Mouse (Mus musculus): ENCODE measurements around the gene Siglech.
A peak's percentile ranks its signal among the peaks of the same experiment; 100 is the strongest.
"Not testable (repeated sequence)": the region's sequence is repeated elsewhere in the genome, so short reads cannot be mapped to it uniquely, and the experiment has no call there.

The Siglech gene

DNA sequence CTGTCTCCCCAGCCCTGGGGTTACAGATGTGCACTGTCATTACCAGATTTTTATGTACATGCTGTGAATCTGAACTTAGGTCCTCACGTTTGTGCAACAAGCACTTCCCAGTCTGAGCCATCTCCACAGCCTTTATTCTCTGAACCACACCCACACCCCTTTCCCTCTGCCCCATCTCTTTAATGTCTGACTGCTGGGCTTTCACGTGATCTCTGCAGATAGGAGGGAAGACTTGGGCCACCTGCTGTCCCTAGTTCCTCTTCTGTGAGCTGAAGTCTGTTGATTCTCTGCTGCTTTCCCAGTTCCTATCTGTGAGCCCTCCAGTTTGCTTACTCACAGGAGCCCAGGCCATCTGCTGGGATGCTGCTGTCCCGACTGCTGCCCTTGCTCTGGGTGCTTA lies at the start of gene Siglech:
Gene Siglech, plus strand, starts transcription at position 253 of the 400 bp plus-strand sequence.
- no peak for DNase-seq (ENCODE audit: low read depth, low spot score)

DNA sequence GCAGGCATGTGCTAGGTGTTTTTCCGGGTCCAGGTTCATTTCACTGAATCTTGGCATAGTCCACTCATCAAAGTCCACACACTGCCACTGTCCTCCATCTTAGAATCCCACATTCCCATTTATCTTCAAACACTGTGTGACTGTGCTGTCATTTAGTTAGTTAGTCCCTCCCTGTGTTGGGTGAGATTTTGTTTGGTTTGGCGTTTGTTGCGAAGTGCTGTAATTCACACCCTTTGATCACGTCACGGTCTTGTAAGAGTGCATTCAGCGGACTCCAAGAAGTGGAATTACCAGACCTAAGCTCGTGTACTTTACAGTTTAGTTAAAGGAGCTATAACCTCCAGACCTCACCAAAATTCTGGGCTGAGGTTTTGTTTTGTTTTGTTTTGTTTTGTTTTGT lies 45.3 kb upstream of the Siglech start:
- no peak for DNase-seq (ENCODE audit: low read depth, low spot score)

DNA sequence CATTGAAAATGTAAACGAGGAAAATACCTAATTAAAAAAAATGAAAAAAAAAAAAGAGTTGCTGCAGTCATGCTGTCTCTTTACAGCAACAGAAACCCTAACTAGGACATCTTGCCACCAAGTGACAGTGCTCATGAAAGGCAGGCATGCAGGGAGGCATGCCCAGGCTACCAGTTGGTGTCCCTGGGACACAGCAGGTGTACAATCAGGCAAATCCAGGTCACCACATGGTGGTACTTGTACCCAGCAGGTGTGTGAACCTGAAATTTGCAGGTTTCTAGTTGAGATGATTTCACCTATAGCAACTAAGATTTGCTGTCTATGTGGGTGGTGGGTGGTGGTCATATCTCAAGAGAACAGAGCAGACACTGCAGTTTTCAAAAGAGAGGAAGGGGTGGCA lies 39.1 kb upstream of the Siglech start:
- no peak for DNase-seq (ENCODE audit: low read depth, low spot score)

DNA sequence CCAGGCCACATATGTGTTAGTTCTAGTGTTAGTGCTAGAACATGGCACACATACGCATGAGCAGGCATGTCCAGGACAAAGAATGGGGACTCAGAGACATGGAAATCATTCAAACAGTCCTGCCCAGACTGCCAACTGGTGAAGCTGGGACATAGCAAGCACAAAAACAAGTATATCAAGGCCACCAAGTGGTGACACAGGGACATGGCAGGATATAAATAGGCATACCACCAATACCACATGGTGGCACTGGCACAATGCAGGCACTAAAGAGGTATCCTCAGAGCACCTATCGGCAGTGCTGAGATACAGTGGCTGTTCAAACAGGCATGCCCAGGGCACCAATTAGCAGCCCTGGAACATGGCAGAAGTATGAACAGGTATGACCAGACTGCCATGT lies 33.5 kb upstream of the Siglech start:
- DNase-seq (ENCODE audit: low read depth, low spot score): no peak

DNA sequence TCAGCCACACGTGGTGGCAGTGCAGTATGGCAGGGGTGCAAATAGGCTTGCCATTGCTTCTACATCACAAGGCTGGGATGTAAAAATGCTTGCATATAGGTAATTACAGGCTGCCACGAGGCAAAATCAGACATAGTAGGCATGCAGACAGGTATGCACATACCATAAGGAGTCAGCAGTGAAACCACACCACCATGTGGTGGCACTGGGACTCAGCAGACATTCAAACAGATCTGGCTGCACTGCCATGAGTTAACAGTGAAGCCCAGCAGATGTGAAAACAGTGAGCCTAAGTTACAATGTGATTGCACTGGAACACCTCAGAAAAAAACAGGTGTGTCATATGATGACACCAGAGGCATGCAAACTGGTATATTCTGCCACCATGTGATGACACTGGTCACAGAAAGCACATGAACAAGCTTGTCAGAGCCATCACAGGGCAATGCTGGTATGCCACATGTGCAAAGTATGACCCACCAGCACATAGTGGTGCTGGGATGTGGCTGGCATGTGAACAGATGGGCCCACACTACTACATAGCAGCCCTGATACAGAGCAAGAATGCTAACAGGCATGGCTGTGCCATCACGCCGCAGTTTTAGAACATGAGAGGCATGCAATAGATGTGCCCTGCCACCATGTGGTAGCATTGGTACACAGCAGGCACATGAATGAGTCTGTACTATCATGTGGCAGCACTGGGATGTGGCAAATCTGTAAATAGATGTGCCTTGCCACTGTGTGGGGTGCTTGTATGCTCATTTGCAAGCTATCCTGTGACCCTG lies 30.7 kb upstream of the Siglech start:
- peak; percentile 52 for DNase-seq (ENCODE audit: low read depth, low spot score)

DNA sequence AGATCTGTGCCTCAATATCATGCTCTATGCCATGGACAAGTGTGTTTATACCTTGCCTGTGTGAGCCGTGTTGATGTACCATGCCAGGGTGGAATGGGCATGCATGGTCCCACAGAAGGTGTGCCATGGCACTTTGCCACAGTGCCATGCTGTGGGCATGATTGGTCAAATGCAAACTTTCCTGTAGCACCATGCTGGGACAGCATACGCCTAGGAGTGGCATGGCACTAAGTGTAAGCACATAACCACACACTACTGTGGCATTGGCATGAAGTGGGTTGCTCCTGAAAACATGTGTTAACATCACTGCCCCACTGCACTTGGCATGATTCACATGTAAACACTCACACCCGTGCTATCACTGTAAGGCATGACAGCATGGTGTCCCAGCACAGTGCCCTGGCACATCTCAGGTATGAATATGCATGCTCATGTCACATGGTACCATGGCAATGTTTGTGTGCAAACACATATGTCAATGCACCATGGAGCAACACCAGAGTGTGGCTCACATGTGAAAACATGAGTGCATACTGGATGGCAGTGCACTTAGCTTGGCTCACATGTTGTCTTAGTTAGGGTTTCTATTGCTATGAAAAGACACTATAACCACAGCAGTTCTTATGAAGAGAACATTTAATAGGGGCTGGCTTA lies 24.2 kb upstream of the Siglech start:
- no peak for DNase-seq (ENCODE audit: low read depth, low spot score)

DNA sequence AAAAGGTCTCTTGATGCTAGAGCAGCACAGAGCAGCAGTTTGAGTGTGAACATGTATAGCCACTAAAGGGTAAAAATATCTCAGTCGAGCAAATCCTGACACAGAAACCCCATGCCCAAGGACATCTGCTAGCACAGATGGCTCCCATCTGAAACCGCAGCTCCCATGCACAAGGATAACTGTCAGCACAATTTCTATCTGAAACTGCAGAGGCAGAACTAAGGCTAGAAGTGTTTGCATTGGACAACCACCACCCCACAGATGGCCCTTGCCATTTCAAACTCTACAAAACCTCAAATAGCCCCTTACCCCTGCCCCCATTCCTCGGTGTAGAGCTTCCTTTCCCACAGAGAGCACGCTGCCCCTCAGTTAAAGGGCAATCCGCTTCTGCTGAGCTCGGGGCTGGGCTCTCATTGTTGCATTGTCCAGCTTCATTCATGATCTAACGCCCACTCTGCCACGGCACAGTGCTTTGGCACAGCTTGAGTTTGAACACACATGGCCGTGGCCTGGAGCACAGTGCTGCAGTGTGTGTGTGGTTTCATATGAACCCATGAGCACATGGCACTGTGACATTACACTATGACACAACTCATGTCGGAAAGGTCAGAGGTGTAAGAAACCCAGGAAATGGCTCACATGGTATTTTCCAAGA lies 23.3 kb upstream of the Siglech start:
- DNase-seq (ENCODE audit: low read depth, low spot score): peak; percentile 64

DNA sequence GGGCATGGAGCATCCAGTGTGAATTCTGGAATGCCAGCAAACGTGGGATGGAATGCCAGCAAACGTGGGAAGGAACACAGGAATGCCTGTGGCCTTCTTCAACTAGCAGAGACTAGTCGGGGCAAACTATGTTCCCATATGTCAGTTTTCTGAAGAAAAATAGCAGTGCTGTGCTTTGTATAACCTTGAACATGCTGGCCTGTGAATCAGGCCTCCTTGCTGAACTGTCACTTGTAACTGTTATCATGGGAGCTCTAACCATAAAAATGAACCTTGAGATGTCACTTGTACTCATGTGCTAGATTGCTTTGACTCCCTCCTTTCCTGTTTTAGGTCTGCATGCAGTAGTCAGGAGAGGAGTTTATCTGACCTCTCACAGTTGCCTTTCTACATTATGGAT lies 17.1 kb upstream of the Siglech start:
- no peak for DNase-seq (ENCODE audit: low read depth, low spot score)

DNA sequence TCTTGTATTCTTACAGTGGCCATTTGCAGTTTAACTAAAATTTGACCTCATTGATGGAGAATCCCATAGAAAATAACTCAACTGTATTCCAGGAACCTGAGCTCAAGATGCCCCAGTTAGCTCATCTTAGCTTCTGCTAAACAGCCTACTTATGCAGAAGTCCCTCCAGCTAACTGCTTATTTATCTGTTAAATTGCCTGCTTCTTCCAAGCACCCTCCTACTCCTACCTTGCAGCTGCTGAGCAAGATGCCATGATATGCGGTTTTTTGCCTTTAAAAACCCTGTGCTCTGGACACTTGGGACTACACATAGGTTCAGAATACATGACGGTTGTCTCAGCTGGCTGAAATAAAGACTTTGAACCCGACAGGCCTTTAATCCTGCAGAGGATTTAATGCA lies 8.6 kb upstream of the Siglech start:
- no peak for DNase-seq (ENCODE audit: low read depth, low spot score)

DNA sequence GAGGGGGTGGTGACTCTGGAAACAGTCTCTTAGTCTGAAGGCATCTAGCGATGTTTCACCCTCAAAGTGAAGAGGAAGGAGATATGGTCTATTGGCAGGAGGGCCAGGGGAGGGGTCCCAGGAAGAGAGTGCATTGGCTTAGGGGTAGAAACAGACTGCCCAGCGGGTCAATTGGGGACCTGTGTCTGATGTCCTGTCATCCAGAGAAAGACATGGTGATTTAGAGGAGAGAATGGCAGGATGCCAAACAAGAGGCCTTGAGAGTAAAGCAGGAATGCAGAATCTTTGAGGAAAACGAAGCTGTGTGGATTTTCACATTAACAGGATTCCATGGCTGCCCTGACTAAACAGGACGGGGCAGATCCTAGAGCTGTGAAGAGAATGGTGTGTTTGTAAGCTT lies 12.0 kb downstream of the Siglech start:
- no peak for DNase-seq (ENCODE audit: low read depth, low spot score)

DNA sequence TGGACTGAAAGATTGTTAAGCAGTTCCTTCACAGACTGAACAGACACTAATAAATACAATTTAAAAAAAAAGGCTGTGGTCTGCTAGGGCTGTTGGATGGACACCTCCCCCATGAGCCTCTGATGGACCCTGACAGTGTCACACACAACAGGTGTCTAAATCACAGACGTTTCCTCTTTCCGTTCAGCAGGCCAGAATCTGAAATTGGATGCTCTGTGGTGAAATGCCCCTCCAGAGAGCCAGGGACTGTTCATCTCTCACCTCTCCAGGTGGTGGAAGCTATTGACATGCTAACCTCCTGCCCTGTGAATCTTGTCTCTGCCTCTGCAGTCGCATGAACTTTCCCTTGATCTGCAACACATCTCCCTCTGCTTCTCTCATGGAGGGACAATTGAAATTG lies 14.5 kb downstream of the Siglech start:
- DNase-seq (ENCODE audit: low read depth, low spot score): no peak

DNA sequence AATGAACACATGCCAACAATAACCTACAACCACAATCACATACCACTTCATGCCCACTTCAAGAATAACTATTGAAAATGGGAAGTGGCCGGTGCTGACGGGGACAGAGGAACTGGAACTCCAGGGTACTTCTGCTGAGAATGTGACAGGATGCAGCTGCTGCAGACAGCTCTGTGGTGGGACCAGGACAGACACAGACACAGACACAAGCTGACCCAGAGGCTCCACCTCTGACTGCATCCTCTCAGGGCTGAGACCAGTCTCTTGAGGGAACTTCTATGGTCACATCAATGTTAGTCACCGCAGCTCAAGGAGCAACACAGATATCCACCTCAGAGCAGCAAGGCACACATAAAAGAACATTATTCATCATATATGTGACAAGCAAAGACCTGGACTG lies 16.6 kb downstream of the Siglech start:
- DNase-seq (ENCODE audit: low read depth, low spot score): no peak

DNA sequence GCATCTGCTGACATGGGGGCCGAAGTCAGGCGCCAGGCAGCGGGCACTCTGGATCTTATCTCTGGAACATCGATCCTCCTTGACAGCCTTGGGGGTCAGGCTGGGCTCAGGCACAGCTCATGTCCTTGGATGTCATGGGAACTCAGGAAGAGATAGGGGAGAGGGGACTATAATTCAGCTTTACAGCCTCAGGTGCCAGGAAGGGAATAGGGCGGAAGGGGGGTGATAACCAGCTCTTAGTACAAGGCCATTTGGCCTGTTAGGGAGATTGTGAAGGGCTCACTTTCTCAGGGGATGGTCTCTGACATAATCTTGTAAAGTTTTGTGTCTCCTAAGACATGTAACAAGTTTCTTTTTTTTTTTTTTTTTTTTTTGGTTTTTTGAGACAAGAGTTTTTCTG lies 22.6 kb downstream of the Siglech start:
- not testable (repeated sequence) for DNase-seq (ENCODE audit: low read depth, low spot score)

DNA sequence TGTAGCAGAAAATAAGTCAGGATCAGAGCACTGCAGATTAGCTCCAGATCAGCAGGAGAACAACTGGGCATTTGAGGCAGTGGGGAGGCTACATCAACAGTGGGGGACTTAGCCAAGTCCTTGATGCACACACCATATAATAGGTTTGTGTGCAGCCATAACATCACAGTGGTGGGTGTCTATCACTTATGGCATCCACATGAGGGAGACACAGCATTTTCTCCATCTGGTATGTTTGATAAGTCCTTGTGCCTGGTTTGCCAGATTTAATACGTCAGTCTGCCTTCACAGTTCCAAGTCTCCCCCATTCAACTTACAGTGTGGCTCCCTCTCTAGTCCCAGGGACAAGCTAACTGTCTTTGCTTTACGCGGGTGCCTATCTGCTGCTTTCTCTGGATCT lies 24.3 kb downstream of the Siglech start:
- DNase-seq (ENCODE audit: low read depth, low spot score): no peak

DNA sequence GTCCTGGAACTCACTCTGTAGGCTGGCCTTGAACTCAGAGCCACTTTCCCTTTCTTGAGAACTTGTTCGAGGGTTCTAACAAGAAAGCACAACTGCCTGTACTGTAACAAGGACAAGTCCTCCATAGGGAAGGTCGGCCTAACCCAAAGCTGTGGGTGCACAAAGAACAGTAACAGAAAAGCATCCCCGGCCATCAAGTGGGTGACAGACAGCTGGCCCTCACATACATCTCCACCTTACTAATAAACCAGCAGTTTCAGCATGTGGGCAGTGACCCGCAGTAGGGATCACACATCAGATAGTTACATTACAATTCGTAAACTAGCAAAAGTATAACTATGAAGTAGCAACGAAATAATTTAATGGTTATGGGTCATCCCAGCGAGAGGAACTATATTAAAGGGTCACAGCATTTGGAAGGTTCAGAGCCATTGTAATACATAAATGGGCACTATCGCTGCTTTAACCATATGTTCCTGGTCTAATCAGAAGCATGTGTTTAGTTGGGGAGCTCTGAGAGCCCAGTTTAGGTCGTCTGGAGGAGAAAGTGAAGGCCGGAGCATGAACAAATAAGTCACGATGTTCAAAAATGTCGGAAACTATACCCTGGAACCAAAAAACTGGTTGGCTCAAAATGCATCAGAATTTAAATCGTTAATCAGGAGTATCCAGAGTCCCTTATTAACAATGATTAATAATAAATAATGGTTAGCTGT lies 25.4 kb downstream of the Siglech start:
- no peak for DNase-seq (ENCODE audit: low read depth, low spot score)

DNA sequence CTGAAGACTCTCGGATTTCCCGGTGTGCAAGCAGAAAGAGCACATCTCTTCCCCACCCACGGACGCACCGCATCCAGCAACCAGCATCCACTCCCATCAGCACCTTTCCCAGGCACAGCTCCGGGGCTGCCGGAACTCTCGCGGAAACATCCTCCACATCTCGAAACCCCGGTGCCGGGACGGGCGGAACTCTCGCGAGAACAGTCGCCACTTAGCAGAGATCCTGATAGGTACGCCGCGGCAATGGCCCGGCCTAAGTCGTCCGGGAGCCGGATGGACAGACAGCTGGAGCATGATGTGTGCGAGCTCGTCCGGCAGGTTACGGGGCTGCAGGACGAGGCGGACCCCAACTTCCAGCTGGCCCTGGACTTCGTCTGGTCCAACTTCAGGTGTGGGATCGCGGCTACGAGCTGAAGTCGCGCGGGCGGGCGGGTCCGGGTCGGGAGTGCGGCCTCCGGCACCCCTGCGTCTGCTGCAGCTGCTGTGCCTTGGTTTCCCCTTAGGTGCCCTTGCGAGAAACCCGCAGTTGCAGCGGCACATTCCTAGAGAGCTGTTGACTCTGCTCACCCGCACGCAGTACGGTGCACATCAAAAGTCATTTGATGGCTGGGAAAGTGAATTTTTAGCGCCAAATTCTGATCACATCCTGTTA lies 26.1 kb downstream of the Siglech start, which contains the start of gene Tubgcp5:
Gene Tubgcp5, plus strand, starts transcription at position 203 of the 652 bp plus-strand sequence.
- DNase-seq (ENCODE audit: low read depth, low spot score): peak; percentile 90

DNA sequence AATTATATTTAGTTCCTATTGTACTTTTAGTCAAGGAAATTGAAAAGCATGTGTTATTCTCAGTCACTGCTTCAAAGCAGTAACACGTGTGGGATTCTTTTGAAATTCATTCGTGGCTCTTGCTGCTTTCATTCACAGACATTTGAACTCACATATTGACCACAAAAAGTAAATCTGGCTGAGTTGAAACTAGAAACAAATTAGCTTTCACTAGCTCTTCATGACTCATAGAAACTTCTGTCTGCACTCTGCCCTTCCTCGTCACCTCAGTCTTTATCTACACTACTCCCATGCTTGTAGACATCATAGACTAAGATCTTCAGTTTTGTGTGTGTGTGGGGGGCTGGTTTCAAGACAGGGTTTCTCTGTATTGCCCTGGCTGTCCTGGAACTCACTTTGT lies 32.0 kb downstream of the Siglech start:
- DNase-seq (ENCODE audit: low read depth, low spot score): no peak

DNA sequence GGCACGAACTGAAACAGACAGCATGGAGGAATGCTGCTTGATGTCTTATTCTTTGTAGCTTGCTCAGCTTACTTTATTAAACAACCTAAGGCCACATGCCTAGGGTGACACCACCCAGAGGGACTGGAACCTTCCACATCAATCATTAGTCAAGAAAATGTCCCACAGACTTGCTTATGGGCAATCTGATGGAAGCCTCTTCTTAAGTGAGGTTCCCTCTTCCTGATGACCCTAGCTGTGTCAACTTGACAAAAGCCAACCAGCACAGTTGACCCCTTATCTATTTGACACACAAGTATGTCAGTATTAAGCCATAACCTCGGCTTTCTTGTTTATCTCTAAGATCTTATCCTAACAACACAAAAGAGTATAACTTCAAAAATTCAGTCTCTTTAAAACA lies 42.0 kb downstream of the Siglech start:
- DNase-seq (ENCODE audit: low read depth, low spot score): no peak

DNA sequence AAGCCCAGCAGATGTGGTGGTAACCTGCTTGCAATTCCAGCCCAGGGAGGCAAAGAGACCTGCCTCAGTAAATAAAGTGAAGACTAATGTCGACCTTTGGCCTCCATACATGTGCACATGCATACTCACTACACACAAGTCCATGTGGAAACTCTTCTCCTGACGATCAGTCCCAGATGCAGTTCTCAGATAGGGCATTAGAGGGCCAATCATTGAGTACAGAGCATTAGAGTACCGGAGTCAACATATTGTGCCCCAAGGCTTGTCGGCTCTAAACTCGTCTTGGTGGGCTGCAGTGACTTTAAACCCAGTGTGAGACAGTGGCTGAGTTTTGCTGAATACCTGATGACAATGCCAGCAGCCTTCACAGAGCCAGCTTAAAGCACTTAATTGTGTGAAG lies 56.5 kb downstream of the Siglech start:
- no peak for DNase-seq (ENCODE audit: low read depth, low spot score)

DNA sequence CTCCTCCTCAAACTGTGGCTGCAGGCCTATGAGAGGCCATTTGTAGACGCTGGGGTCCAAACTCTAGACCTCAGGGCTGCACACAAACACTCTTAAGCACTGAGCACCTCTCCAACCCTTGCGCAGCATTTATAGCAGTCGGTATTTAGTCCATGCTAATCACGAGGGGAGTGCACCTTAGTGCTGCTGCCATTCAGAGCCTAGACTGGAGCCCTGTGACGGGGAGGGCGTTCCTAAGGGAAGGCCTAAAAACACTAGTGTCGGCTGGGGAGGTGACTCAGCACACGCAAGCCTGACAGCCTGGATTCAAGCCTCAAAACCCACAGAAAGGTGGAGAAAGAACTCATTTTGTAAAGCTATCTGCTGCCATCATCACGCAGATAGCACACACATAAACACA lies 59.6 kb downstream of the Siglech start:
- DNase-seq (ENCODE audit: low read depth, low spot score): no peak
